Mouse (Mus musculus) T-helper 1 cell (primary cell): ENCODE results near the gene Axin2.
"Not testable (repeated sequence)": the region's sequence is repeated elsewhere in the genome, so short reads cannot be mapped to it uniquely, and the experiment has no call there.

Experiments
- in situ Hi-C: fragments of 300-600 bp; cut with MboI, MseI; formaldehyde crosslinking; loops from one replicate; pipeline ENCODE4 v1.15.1; 2025; ENCODE audit warnings: high pct_unique_total_duplicates

Gene Axin2

GRCm38 (mm10) chr11:108920158-108920635 is at the start of gene Axin2:
Gene Axin2 (plus strand): TSS chr11:108920349.
- in situ Hi-C loops, result loop anchor here (5.0 to 25.0 kb wide), 2 partner anchors 107 to 517 kb away; partner anchors contain the start of gene Amz2

- in situ Hi-C loops, result not testable (repeated sequence)
These were observed 48.9 kb upstream of the Axin2 start for GRCm38 (mm10) chr11:108871284-108871683.

- in situ Hi-C loops, result no loop called here
These were observed 48.4 kb upstream of the Axin2 start for GRCm38 (mm10) chr11:108871748-108872147.

- in situ Hi-C loops, result no loop called here
These were observed 43.4 kb upstream of the Axin2 start for GRCm38 (mm10) chr11:108876633-108877205.

- in situ Hi-C loops, result no loop called here
These were observed 42.6 kb upstream of the Axin2 start for GRCm38 (mm10) chr11:108877520-108877919.

GRCm38 (mm10) chr11:108880546-108880945 is 39.6 kb upstream of the Axin2 start:
- in situ Hi-C loops, result no loop called here

- in situ Hi-C loops, result no loop called here
These were observed 38.5 kb upstream of the Axin2 start for GRCm38 (mm10) chr11:108881662-108882061.

- in situ Hi-C loops, result no loop called here
These were observed 34.8 kb upstream of the Axin2 start for GRCm38 (mm10) chr11:108885276-108885896.

- in situ Hi-C loops, result no loop called here
These were observed 34.1 kb upstream of the Axin2 start for GRCm38 (mm10) chr11:108886060-108886459.

- in situ Hi-C loops, result no loop called here
These were observed 31.0 kb upstream of the Axin2 start for GRCm38 (mm10) chr11:108889121-108889520.

GRCm38 (mm10) chr11:108890544-108890943 is 29.6 kb upstream of the Axin2 start:
- in situ Hi-C loops, result loop anchor here (10.0 kb wide), 1 partner anchor 134 kb away; no protein-coding TSS in a partner anchor

GRCm38 (mm10) chr11:108891111-108891870 is 28.9 kb upstream of the Axin2 start:
- in situ Hi-C loops, result loop anchor here (10.0 kb wide), 1 partner anchor 134 kb away; no protein-coding TSS in a partner anchor

GRCm38 (mm10) chr11:108891871-108892380 is 28.2 kb upstream of the Axin2 start:
- in situ Hi-C loops, result loop anchor here (10.0 kb wide), 1 partner anchor 133 kb away; no protein-coding TSS in a partner anchor

- in situ Hi-C loops, result loop anchor here (10.0 kb wide), 1 partner anchor 132 kb away; no protein-coding TSS in a partner anchor
These were observed 27.7 kb upstream of the Axin2 start for GRCm38 (mm10) chr11:108892406-108892805.

GRCm38 (mm10) chr11:108893232-108893790 is 26.8 kb upstream of the Axin2 start:
- in situ Hi-C loops, result loop anchor here (10.0 kb wide), 1 partner anchor 131 kb away; no protein-coding TSS in a partner anchor

GRCm38 (mm10) chr11:108893855-108894510 is 26.2 kb upstream of the Axin2 start:
- in situ Hi-C loops, result loop anchor here (10.0 kb wide), 1 partner anchor 131 kb away; no protein-coding TSS in a partner anchor

GRCm38 (mm10) chr11:108897034-108897433 is 23.1 kb upstream of the Axin2 start:
- in situ Hi-C loops, result loop anchor here (10.0 kb wide), 1 partner anchor 128 kb away; no protein-coding TSS in a partner anchor

- in situ Hi-C loops, result loop anchor here (10.0 kb wide), 1 partner anchor 127 kb away; no protein-coding TSS in a partner anchor
These were observed 22.1 kb upstream of the Axin2 start for GRCm38 (mm10) chr11:108898063-108898462.

- in situ Hi-C loops, result loop anchor here (10.0 kb wide), 1 partner anchor 126 kb away; no protein-coding TSS in a partner anchor
These were observed 21.7 kb upstream of the Axin2 start for GRCm38 (mm10) chr11:108898483-108898882.

- in situ Hi-C loops, result loop anchor here (25.0 kb wide), 1 partner anchor 536 kb away; the partner anchor contains the start of gene Amz2
These were observed 19.2 kb upstream of the Axin2 start for GRCm38 (mm10) chr11:108900718-108901488.
